Mouse (Mus musculus): ENCODE results near the gene Ccdc24. TPM values are rescaled to one million over a fixed set of nuclear protein-coding genes. Genes with fewer than 3 reads are reported as not detected.

The Ccdc24 gene
- polyA plus RNA-seq (2017; shearing (Covaris generic)) = not detected

DNA sequence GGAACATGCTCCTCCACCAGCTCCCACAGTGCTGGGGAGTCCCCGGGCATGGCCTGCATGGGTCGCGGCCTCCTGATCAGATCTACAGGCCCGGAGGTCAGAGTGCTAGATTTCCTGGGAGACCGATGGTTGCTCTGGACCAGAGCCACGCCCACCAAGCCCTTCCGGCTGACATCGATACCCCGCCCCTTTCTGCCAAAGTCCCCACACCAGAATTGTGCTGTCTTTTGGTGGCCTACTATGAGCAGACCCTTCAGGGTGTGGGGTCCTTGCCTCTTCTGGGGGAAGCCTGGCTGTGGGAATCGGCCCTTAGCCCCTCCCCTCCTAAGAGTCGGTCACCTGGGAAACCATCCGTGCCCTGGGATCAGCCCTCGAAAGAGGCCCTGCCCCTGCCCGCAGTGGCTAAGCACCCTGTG is at the start of gene Ccdc24:
Ccdc24 (minus strand) TSS at position 87 of the 416 bp plus-strand sequence.

DNA sequence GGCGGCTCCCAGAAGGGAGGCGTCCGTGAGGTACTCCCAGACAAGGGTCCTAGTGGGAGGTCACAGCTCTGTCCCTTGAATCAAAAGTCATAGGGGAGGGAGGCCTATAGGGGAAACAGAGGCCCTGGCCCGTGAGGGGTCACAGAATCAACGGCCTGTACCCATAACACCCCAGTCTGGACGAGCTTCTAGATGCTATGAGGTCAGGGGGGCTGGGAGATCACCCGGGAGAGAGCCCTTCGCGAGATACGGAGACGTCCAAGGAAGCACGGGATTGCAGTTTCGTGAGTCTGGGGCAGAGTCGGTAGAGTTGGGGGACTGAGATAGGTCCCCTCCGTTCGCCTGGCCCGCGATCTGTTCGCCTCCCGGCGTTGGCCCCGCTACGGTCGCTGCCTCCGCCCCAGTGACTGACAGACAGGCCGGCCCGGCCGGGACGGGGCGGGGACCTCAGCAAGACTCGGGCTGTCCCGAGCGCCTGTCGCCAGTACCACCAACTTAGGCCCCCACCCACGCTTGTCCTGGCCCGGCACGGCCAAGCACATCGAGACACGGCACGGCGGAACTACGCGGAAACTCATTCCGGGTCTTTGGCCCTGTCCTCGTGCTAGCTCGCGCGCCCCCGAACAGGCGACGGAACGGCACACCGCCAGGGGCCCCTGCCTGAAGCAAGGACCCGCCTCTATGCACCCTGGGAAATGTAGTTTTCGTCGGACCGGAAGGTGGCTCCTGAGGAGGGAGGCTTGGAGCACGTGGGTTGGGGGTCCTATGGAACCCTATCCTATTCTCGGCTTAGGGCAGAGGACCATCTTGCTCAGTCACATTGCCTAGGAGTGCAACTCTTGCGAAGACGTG is 42.5 kb upstream of the Ccdc24 start, which contains the start of gene Ipo13:
Ipo13 (minus strand) TSS at position 409 of the 852 bp plus-strand sequence.

DNA sequence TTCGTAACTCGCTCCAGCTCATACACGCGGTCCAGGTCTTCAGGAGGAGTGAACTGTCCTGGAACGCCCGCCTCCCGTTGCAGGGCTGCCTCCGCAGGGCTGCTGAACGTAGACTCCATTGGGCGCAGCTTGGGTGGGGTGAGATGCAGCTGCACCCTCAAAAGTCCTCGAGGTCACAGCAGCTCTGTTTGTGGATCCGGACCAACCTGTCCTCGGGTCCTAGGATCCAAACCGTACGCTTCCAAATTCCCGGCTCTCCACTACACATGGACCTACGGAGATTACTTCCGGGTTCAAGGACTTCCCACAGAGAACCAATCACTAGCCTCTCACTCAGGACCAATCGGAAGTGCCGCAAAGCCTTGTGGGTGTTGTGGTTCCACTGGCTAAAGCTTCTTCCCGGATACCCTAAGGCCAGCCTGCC is 19.4 kb upstream of the Ccdc24 start, which contains the start of gene Dph2:
Dph2 (minus strand) TSS at position 295 of the 424 bp plus-strand sequence.

DNA sequence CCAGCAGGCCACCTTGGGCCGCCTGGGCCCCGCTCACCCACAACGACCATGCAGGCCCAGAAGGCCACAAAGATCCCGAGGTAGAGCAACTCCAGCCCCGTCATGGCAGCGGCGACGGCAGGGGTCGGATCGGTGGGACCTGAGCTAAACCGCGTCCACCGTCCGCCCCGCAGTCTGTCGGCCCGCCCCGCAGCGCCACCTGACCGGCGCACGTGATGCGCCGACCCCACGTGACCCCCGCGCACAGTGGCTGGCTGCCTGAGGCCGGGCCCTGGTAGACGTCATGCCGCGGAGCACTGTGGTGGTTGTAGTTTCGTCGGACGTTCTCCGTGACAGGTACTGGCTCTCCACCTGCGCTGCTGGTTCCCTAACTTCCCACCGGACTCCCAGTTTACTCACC is 14.8 kb upstream of the Ccdc24 start, which contains the start of gene Atp6v0b:
Atp6v0b (minus strand) TSS at position 201 of the 400 bp plus-strand sequence.

DNA sequence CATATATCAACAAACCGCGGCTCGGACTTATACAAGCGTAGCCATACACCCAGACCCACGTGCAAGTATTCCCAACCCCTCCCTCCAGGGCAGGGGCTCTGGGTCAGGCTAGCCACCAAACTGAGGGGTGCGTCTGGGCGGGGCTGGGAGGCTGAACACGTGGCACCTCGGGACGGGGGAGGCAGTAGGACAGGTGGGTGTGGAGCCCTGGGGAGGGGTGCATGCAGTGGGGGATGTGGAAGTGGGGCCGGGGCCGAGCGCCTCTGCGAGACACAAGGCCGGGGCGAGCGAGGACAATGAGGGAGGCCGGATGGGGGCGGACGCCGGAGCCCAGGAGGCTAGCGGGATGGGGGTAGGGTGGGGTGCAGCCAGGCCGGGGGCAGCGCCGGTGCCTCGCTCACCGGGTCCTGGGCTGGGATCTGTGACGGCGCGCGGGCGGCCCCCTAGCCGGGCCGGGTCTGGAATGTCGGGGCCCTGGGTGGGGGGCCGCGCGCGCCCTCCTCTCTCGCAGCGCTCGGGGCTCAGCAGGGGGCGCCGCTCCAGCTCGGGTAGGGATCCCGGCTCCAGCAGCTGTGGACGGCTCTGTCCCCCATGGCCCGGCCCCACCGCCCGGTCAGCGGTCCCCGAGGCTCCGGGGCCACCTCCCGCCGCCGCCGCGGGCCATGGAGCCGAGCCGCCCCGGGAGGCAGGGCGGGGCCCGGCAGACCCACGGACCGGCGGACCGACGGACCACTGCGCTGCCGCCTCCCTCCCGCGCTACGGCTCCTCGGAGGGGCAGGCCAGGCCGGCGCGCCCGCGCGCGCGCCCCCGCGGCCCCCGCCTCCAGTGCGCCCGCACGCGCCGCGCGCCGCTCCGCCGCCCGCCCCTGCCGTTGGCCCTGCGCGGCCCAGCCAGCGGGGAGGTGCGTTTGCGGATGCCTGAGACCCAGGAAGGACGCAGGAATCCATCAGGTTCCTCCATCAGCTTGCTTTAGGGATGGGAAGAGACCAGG is 10.6 kb upstream of the Ccdc24 start, which contains the start of gene B4galt2:
B4galt2 (minus strand) TSS at position 787 of the 991 bp plus-strand sequence.

DNA sequence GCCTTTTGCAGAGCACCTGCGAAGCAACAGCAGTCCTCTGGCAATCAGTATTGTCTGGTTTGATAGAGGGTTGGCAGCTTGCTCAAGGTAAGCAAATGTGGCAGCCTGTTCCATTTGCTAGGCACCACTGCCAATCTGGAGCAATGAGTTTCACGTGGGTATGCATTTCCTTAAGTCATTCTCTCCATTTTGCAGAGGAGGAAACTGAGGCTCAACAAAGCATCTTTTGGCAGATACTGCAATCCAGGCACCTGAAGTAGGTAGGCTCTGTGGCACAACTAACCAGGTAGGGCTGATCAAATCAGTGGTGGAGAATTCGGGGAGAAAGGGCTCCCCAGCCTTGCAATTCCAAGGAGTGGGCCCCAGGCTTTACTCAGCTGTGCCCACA is 37.9 kb downstream of the Ccdc24 start, which contains the start of gene Slc6a9:
Slc6a9 (plus strand) TSS at position 50 of the 388 bp plus-strand sequence.

Other genes with a start within 250 kb of the Ccdc24 start
- gene Dmap1, start 190.3 kb downstream of the Ccdc24 start, polyA plus RNA-seq (2017; shearing (Covaris generic)) = 10 to 100 TPM; 41.9 to 48.5 TPM
- gene Gm12845, start 148.1 kb downstream of the Ccdc24 start, polyA plus RNA-seq (2017; shearing (Covaris generic)) = not detected
- gene Klf17, start 106.9 kb downstream of the Ccdc24 start, polyA plus RNA-seq (2017; shearing (Covaris generic)) = under 1 TPM in 1 of 2 experiments, not detected in 1; 0.36 TPM
- under 1 TPM in 1 of 2 experiments, not detected in 1; 0.14 TPM for gene Slc6a9, start 38.1 kb downstream of the Ccdc24 start, polyA plus RNA-seq (2017; shearing (Covaris generic))
- gene B4galt2, start 10.9 kb upstream of the Ccdc24 start, polyA plus RNA-seq (2017; shearing (Covaris generic)) = not detected
- 100 to 1,000 TPM; 161 to 167 TPM for gene Atp6v0b, start 14.8 kb upstream of the Ccdc24 start, polyA plus RNA-seq (2017; shearing (Covaris generic))
- gene Dph2, start 19.5 kb upstream of the Ccdc24 start, polyA plus RNA-seq (2017; shearing (Covaris generic)) = 10 to 100 TPM; 24.6 to 30.3 TPM
- gene Ipo13, start 42.4 kb upstream of the Ccdc24 start, polyA plus RNA-seq (2017; shearing (Covaris generic)) = 10 to 100 TPM; 17.8 to 23.8 TPM
- not detected for gene Artn, start 57.2 kb upstream of the Ccdc24 start, polyA plus RNA-seq (2017; shearing (Covaris generic))